Mouse (Mus musculus) neural tube, embryonic 14.5 days (tissue): Measurements from ENCODE around the gene Hoxb9. TPM values are rescaled to one million over a fixed set of nuclear protein-coding genes. Genes with fewer than 3 reads are reported as not detected.
A peak's percentile ranks its signal among the peaks of the same experiment; 100 is the strongest.

Experiments
- ATAC-seq: fragments of 200-750 bp; cut with Nextera tagmentation; 2 replicates; pipeline ENCODE4 v1.8.0; 2017; ENCODE audit warnings: low read depth, mild to moderate bottlenecking, moderate TSS enrichment, moderate library complexity
- H3K27ac ChIP-seq: fragments of 300-500 bp; sonication (generic); 2 replicates; pipeline ENCODE4 v1.5.1; 2014; ENCODE audit warnings: low read depth, mild to moderate bottlenecking, control low read depth, low read length, moderate library complexity, mixed read lengths
- H3K27me3 ChIP-seq: fragments of 300-500 bp; sonication (generic); 2 replicates; pipeline ENCODE4 v1.6.1; 2014; ENCODE audit warnings: low read length; ENCODE audit not compliant: control insufficient read depth, insufficient read depth
- H3K36me3 ChIP-seq: fragments of 300-500 bp; sonication (generic); 2 replicates; pipeline ENCODE4 v1.6.1; 2014; ENCODE audit warnings: low read length, mixed read lengths; ENCODE audit not compliant: control insufficient read depth, insufficient read depth
- H3K4me1 ChIP-seq: fragments of 300-500 bp; sonication (generic); 2 replicates; pipeline ENCODE4 v1.6.1; 2014; ENCODE audit warnings: low read length; ENCODE audit not compliant: control insufficient read depth, insufficient read depth
- H3K4me2 ChIP-seq: fragments of 300-500 bp; sonication (generic); 2 replicates; pipeline ENCODE4 v1.6.1; 2014; ENCODE audit warnings: mild to moderate bottlenecking, low read depth, low read length, control low read depth
- H3K4me3 ChIP-seq: fragments of 300-500 bp; sonication (generic); 2 replicates; pipeline ENCODE4 v1.5.1; 2014; ENCODE audit warnings: low read depth, low read length, control low read depth, mixed read lengths
- H3K9ac ChIP-seq: fragments of 300-500 bp; sonication (generic); replicated peaks from 2 replicates; pipeline ENCODE4 v1.6.1; 2014; ENCODE audit warnings: low read depth, mild to moderate bottlenecking, control low read depth, low read length, mixed read lengths
- H3K9me3 ChIP-seq: fragments of 300-500 bp; sonication (generic); 2 replicates; pipeline ENCODE4 v1.6.1; 2016; ENCODE audit warnings: low read length; ENCODE audit not compliant: control insufficient read depth
- WGBS: fragments of 180-500 bp; shearing (Covaris S2); extraction: QIAGEN DNeasy Blood & Tissue Kit; methylation state at CpG from one replicate; pipeline ENCODE4 v1.1.7; 2014; 5-methylcytosine and 5-hydroxymethylcytosine counted together
- polyA plus RNA-seq: library from polyadenylated mRNA; unstranded; fragments of >200 nt; fragmentation: Nextera tagmentation; extraction: Ambion mirVana; gene quantifications from 2 replicates; pipeline ENCODE4 v1.2.1, GENCODE M21; 2014

Hoxb9 gene
- polyA plus RNA-seq, 1 experiment from 2014 or later: 114 TPM

DNA sequence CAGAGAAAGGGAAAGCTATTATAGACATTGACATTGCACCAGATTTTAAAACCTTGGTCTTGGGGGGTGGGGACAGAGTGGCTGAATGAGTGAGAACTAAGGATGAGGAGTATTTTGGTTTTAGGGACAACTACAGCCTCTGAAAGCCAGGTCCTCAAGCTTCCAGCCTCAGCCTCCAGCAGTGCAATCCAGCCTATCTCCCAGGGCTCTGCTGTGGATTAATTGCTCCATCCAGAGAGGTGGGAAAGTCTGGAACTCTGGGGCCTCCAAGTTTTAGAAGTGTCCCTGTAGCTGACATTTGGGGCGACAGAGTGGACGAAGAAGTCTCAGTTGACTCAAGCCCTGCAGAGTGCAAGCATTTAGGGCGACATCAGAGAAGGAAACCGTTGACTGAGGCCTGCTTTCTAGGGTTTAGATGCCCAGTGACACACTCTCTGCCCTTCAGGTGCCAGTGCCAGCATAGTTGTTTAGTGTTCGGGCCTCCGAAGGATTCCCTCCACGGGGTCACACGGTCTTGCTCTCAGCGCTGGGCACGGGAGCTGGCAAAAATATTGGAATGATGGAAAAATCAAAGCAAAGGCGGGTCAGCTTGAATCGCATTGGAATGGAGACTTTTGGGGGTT, 42.7 kb downstream of the Hoxb9 start:
- Histone ChIP-seq H3K9me3 (no peaks in the 10 kb centered on the region), H3K9ac (peak overlapping the region; percentile 100), H3K27ac (peak overlapping the region; percentile 100), H3K36me3 (no peaks in the 10 kb centered on the region), H3K4me1 (peaks cover 66% of the 10 kb centered on the region), H3K4me3 (peak overlapping the region; percentile 95), H3K27me3 (no peaks in the 10 kb centered on the region), H3K4me2 (peak overlapping the region; percentile 100)
- 3% methylated on average over 12 of the region's 12 CpGs for WGBS
- ATAC-seq: no peak

DNA sequence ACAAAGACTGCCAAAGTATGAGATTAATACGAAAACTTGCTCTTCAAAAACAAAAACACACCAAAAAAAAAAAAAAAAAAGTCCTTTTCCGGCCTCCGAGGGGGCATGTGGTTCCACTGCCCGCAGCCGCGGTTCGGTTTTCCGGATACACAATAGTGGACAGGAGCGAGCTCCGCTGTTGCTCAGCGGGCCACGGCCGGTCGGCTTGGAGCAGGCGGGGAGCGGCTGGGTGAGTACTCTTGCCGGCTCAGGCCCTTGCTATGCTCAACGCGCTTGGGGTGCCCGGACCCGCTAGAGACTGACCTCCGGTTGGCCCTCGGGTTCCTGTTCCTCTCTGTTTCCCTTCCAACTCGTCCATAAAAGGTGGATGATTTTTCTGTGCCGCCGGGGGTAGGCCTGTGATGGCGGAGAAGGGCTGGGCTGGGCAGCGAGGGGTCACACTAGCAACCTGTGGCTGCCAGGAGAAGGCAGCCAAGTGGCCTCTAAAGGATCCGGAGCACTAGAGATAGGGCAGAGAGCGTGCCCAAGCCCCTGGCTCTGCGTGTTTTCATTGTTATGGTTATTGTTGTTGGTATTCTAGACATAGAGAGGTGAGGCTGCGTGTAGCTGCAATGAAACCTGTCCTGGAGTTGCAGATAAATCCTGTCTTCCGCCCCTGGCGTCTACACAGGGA, 43.5 kb downstream of the Hoxb9 start:
- H3K9me3 ChIP-seq: no peaks in the 10 kb centered on the region
- H3K27ac ChIP-seq: peak overlapping the region; percentile 100
- peak overlapping the region; percentile 100 for H3K4me2 ChIP-seq
- no peaks in the 10 kb centered on the region for H3K27me3 ChIP-seq
- H3K4me3 ChIP-seq: peak overlapping the region; percentile 95
- under 1% methylated on average over 34 of the region's 34 CpGs for WGBS
- no peaks in the 10 kb centered on the region for H3K36me3 ChIP-seq
- peaks cover 62% of the 10 kb centered on the region for H3K4me1 ChIP-seq
- peak overlapping the region; percentile 100 for H3K9ac ChIP-seq
- no peak for ATAC-seq

DNA sequence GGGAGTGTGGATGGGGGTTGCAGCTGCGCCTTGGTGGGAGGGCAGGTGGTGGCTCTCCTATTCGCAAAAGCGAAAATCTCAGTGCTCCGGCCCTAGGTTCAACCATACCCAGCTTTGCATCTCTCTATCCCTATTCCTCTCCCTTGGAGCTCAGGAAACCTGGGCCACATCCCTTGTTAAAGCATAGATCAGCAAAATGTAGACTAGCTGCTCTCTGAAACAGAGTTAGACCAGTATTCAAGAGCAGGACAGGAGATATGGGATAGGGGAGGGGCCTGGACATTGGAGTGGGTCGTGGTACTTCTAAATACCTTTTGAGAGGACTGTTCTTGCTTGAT, 44.1 kb downstream of the Hoxb9 start:
- Histone ChIP-seq H3K9ac (peak overlapping the region; percentile 100), H3K27ac (peak overlapping the region; percentile 100)

DNA sequence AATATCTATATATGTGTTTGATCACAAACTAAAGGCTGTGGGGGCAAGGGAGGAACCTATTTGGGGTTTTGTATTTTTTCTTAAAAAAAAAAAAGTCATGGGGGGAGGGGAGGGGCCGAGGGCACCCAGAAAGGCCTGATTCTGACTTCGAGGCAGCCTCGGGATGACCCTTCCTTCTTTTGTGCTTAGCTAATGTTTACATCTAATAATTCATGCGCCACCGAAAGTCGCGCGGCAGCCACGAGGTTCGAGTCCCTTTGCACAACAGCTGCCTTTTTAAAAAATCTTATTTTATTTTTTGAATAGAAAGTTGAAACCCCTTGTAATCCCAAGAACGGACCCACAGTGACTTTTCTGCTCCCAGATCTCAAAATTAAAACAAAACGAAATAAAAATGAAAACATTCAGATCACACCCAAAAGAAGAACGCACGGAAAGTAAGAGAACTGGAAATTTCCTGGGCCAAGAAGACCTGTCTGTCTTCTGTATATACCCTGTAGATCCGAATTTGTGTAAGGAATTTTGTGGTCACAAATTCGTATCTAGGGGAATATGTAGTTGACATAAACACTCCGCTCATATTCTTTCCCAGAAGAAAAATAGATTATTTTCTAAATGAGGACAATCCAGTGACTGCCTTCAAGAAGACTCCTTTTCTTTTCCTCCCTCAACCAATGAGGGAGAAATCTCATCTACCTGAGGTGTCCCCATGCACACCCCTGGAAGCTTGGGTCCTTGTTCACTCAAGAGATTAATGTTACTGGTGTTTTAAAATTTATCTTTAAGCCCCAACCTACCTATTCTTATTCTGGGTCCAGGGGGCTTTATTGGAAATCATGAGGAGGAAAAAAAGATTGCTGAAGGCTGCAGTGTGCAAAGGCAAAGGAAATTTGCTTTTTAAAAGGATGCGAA, 45.7 kb downstream of the Hoxb9 start:
- 4% methylated on average over 18 of the region's 18 CpGs for WGBS
- Histone ChIP-seq H3K4me3 (peak overlapping the region; percentile 95), H3K36me3 (peaks cover 6% of the 10 kb centered on the region), H3K4me1 (peaks cover 59% of the 10 kb centered on the region), H3K27me3 (no peaks in the 10 kb centered on the region), H3K27ac (peak overlapping the region; percentile 100), H3K9ac (peak overlapping the region; percentile 100), H3K4me2 (peak overlapping the region; percentile 100), H3K9me3 (no peaks in the 10 kb centered on the region)
- ATAC-seq: no peak

More for the DNA sequence above, 44.1 kb downstream of the Hoxb9 start:
- peak overlapping the region; percentile 100 for H3K4me2 ChIP-seq
- no peaks in the 10 kb centered on the region for H3K9me3 ChIP-seq
- H3K27me3 ChIP-seq: no peaks in the 10 kb centered on the region
- H3K4me3 ChIP-seq: peak overlapping the region; percentile 95
- WGBS: 3% methylated on average over 5 of the region's 5 CpGs
- peaks cover 62% of the 10 kb centered on the region for H3K4me1 ChIP-seq
- no peaks in the 10 kb centered on the region; the same call in 1 of the 2 replicates for H3K36me3 ChIP-seq
- no peak for ATAC-seq

DNA sequence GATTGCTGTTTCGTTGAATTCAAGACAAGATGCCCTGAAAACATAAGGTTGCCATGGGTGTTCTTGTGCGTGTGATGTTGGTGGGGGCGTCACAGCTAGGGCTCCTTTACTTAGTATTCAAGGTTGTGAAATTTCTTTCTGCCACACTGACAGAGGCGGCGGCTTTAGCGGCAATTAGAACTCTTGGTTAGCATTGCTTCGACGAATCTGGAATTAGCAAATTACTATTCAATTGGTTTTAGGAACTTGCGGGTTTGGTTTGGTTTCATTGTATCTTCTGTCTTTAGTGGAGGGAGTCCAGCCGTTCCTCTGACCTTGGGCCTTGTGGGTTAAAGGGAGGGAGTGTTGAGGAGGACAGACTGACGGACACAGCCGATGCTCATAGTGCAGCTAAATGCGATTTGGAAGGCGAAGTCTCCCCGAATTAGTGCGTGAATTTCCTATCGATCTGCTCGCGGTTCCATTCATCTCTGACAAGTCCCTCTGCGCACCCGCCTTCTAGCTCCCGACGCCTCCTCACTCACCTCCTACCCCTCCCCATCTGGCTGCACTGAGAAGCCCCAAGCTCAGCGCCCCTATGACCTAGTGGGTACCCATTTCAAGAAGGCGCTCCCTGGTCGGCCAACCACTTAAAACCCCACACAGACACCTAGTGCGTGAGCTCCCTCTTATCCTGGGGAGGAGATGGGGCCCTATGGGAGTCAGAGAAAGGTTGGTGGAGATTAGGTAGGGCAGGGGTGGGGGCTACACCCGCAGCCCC, 46.5 kb downstream of the Hoxb9 start, which contains the start of gene Hoxb4:
TSS of gene Hoxb4 (plus strand) at position 660 of the 760 bp plus-strand sequence.
- Histone ChIP-seq H3K27me3 (no peaks in the 10 kb centered on the region), H3K4me1 (peaks cover 62% of the 10 kb centered on the region), H3K9ac (peak within 1 kb of the TSS; percentile 100), H3K4me3 (peak within 1 kb of the TSS; percentile 95), H3K36me3 (peaks cover 6% of the 10 kb centered on the region), H3K27ac (peak within 1 kb of the TSS; percentile 100), H3K9me3 (no peaks in the 10 kb centered on the region), H3K4me2 (peak within 1 kb of the TSS; percentile 100)
- WGBS: 2% methylated on average over 28 of the region's 28 CpGs
- ATAC-seq: peak; percentile 10; the same call in 1 of the 2 replicates

DNA sequence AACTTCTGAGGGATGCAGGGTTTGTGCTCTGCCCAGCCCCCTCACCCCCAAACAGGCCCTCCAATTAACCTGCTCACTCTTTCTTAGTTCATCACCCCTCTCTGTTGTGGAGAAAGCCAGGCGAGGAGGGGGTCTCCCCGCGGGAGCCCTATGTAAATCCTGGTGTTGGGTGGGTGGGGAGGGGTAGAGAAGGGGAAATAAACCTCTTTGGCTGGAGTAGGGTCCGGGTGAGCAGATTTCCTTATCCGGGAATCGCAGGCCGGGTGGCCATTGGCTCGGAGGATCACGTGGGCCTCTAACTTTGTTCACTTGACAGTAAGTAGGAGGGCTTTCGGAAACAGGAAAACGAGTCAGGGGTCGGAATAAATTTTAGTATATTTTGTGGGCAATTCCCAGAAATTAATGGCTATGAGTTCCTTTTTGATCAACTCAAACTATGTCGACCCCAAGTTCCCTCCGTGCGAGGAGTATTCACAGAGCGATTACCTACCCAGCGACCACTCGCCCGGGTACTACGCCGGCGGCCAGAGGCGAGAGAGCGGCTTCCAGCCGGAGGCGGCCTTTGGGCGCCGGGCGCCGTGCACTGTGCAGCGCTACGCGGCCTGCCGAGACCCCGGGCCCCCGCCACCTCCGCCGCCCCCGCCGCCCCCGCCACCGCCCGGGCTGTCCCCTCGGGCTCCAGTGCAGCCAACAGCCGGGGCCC, 47.3 kb downstream of the Hoxb9 start:
- ATAC-seq: peak; percentile 62
- WGBS: 1% methylated on average over 36 of the region's 45 CpGs
- peak overlapping the region; percentile 100 for H3K4me2 ChIP-seq
- H3K4me1 ChIP-seq: peaks cover 61% of the 10 kb centered on the region
- no peaks in the 10 kb centered on the region for H3K27me3 ChIP-seq
- H3K9ac ChIP-seq: peak overlapping the region; percentile 100
- no peaks in the 10 kb centered on the region for H3K9me3 ChIP-seq
- peaks cover 6% of the 10 kb centered on the region for H3K36me3 ChIP-seq
- H3K27ac ChIP-seq: peak overlapping the region; percentile 100
- peak overlapping the region; percentile 95 for H3K4me3 ChIP-seq

DNA sequence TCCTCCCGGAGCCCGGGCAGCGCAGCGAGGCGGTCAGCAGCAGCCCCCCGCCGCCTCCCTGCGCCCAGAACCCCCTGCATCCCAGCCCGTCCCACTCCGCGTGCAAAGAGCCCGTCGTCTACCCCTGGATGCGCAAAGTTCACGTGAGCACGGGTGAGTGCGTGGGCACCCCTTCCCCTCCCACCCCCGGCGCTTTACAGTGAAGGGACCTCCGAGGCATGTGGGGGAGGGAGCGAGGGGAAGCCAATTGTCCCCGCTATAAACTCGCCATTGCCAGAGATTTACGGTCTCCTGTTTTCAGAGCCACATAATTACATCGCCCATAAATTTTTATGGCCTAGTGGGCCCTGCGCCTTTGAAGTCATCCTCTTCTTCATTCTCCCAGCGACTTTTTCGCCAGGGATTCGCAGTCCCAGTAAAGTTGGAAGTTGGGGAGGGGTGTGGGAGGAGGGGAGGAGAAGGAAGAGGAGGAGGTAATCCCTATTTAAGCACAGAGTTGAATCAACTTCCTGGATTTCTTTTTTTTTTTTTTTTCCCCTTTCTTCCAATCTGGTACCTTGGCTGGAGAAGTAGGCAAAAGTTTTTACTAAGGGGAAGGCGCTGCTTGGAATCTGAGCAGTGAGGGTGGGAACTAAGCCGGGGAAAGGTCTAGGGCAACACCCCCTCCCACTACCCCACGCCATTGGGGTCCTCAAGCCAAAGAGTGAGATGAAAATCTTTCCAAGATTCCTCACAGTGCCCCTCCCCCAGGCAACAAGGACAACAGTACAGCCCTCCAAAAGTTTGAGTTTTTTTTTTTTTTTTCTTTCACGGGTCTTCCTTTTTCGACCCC, 48.0 kb downstream of the Hoxb9 start:
- H3K27ac ChIP-seq: peak overlapping the region; percentile 100
- ATAC-seq: peak; percentile 85
- peak overlapping the region; percentile 95 for H3K4me3 ChIP-seq
- H3K9me3 ChIP-seq: no peaks in the 10 kb centered on the region
- H3K36me3 ChIP-seq: peaks cover 6% of the 10 kb centered on the region
- peak overlapping the region; percentile 100 for H3K4me2 ChIP-seq
- peaks cover 60% of the 10 kb centered on the region for H3K4me1 ChIP-seq
- WGBS: under 1% methylated on average over 26 of the region's 34 CpGs
- H3K27me3 ChIP-seq: no peaks in the 10 kb centered on the region
- H3K9ac ChIP-seq: peak overlapping the region; percentile 100
